Mouse (Mus musculus): ENCODE data around the gene Tbc1d22b. TPM values are rescaled to one million over a fixed set of nuclear protein-coding genes. Genes with fewer than 3 reads are reported as not detected.

Tbc1d22b gene
- 20.6 to 25.1 TPM (median 23.4 TPM) in 4 replicates for total RNA-seq (2023)

DNA sequence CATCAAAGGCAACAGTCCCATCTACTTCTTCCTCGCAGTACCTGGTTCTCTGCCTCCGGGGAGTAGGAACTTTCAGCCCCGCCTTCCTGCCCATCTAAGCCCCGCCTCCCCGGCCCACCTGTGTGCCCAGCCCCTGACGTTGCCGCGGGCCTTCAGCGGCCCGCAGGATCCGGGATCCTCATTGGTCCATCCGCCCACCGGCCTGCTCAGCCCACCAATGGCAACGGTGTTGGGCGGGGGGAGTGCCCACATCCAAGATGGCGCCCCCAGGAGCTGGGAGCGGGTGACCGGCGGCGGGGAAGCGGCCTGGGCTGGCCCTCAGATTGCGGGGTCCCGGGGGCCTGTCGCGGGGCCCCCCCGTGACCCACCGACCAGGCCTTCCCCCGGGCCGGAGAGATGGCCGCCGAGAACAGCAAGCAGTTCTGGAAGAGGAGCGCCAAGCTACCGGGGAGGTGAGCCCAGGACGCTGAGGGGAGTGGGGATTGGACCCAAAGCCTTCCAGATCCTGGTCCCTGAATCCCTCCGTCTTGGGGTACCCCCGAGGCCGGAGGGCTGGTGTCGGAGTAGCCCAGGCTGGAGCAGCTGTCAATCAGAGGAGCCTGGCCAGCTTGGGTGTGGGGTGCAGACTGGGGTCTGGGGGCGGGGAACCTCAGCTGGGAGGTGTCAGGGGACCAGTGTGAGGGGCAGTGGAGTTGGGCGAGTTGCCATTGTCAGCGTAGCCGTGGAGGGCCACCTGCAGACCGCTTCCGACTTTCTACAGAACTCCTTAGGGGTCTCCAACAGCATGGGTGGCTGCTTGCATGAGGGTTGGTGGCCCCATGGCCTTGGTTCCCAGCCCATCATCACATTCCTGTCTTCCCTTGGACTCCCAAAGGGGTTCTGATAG lies at the start of gene Tbc1d22b, which contains the start of gene Gm17657:
TSS of gene Tbc1d22b (plus strand) at position 243 of the 886 bp plus-strand sequence.
TSS of gene Gm17657 (minus strand) at position 96 of the 886 bp plus-strand sequence.

DNA sequence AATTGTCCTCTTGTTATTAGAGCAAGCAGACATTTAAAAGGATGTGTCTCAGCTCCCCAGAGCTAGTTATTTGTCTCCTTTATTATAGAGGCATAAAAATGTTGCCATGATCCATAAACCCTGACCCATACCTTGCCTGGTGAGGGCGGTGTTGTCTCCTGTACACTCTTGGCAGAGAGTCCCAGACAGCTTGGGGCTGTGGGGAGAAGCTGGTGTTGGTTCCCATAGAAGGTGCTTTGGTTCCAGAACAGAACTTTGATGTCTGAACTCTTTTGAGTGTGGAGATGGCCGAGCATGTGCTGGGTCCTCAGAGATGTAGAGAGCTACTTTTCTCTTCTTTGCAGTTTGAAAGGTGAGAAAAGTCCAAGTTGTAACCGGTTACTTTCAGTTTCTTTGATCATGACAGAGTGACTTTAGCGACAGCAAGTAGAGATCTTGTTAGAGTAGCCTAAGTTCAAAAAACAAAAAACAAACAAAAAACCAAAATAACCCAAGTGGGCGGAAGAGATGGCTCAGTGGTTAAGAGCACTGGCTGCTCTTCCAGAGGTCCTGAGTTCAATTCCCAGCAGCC lies 2.7 kb downstream of the Tbc1d22b start, which contains the start of gene Tmem217:
TSS of gene Tmem217 (minus strand) at position 224 of the 571 bp plus-strand sequence.

DNA sequence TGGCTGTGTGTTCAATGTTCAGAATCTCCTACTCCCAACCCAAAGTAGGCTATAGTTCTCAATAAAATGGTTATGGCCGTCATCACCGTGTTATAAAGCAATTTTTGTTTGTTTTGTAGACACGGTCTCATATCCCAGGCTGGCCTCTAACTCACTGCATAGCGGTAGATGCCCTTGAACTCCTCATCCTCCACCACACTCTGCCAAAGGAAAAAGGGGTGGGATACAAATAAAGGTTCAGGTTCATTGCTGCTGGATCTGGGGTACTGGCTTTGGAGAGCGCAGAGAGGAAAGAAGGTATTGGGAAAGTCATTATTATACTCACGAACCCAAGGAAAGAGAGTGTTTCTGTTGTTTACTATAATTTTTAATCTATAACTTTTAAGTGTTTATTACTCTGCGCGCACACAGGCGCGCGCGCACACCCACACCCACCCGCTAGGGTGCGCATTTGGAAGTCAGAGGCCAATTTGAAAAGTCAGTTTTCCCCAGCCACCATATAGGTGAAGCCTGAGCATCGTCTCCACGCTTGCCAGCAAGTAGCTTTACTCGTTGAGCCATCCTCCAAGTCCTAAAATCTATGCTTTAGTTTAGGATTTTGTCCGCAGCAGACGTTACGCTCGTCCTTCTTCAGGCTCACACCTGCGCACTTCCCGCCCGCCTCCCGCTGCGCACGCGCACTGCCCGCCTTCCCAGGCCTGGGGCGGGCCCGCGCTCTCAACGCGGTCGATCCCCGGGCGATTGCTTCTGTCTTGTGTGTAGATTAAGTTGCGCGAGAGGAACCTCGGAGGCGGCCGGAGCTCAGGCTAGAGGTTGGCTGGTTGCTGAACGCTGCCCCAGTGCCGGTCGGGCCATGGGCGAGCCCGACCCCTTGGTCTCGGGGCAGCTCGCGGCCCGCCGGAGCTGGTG lies 64.8 kb downstream of the Tbc1d22b start, which contains the start of the genes Rnf8 and Gm28043:
TSS of gene Rnf8 (plus strand) at position 676 of the 909 bp plus-strand sequence.
TSS of gene Gm28043 (plus strand) at position 762 of the 909 bp plus-strand sequence.

Other genes with a start within 250 kb of the Tbc1d22b start
- gene Pi16, start 232.1 kb upstream of the Tbc1d22b start, total RNA-seq (2023), result 1.0 to 1.8 TPM (median 1.6 TPM) in 4 replicates
- gene Mtch1, start 201.9 kb upstream of the Tbc1d22b start, total RNA-seq (2023), result 78.8 to 102 TPM (median 90.8 TPM) in 4 replicates
- gene Fgd2, start 188.9 kb upstream of the Tbc1d22b start, total RNA-seq (2023), result 469 to 496 TPM (median 482 TPM) in 4 replicates
- 229 to 250 TPM (median 234 TPM) in 4 replicates for gene Pim1, start 59.0 kb upstream of the Tbc1d22b start, total RNA-seq (2023)
- gene Gm17657, start 147 bp upstream of the Tbc1d22b start, total RNA-seq (2023), result not detected in 4 replicates
- not detected in 4 replicates for gene Tmem217, start 2.6 kb downstream of the Tbc1d22b start, total RNA-seq (2023)
- gene Rnf8, start 65.0 kb downstream of the Tbc1d22b start, total RNA-seq (2023), result 50.9 to 58.7 TPM (median 55.2 TPM) in 4 replicates
- gene Gm28043, start 65.1 kb downstream of the Tbc1d22b start, total RNA-seq (2023), result 18.6 to 24.5 TPM (median 20.7 TPM) in 4 replicates
- gene Cmtr1, start 110.8 kb downstream of the Tbc1d22b start, total RNA-seq (2023), result 202 to 240 TPM (median 219 TPM) in 4 replicates
- gene Ccdc167, start 167.3 kb downstream of the Tbc1d22b start, total RNA-seq (2023), result 14.3 to 17.1 TPM (median 14.9 TPM) in 4 replicates